Mouse (Mus musculus) embryo, embryonic 10.5 days (tissue): ENCODE results near the gene Mei4.
A peak's percentile ranks its signal among the peaks of the same experiment; 100 is the strongest.

Source experiments
- DNase-seq: peaks from one replicate; pipeline ENCODE4 v3.0.0-alpha.2; 2015; ENCODE audit warnings: low spot score

Mei4 gene

GRCm38 (mm10) chr9:82160143-82160542, 296.7 kb downstream of the Mei4 start:
- peak; percentile 42 for DNase-seq

GRCm38 (mm10) chr9:82162415-82162814, 298.9 kb downstream of the Mei4 start:
- peak; percentile 6 for DNase-seq

- no peak for DNase-seq
Observed at GRCm38 (mm10) chr9:82217976-82218375, 354.5 kb downstream of the Mei4 start.

- peak; percentile 36 for DNase-seq
Observed at GRCm38 (mm10) chr9:82247695-82248445, 384.4 kb downstream of the Mei4 start.
